Mouse (Mus musculus): ENCODE results near the gene Nodal. TPM values are rescaled to one million over a fixed set of nuclear protein-coding genes. Genes with fewer than 3 reads are reported as not detected.

The Nodal gene
- polyA plus RNA-seq, 1 experiment from 2014 or later: 0.08 TPM

DNA sequence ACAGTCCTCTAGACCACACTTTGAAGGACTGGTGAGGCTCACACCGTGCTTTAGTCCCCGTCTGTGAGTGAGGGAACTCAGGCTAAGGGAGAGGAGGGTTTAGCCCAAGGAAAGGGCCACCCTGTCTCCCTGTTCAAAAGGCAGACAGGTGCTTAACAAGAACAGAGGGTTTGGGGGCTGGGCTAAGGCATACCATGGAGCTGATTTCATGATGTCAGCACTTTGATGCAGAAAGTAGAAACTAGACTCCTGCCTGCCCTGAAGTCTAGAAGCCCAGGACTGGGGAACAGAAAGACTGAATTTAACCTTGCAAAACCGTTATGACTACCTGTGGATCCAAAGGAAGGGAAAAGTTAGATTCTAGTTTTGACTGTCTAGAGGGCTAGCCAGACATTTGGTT, 39.4 kb downstream of the Nodal start:
- no peak for TF ChIP-seq CTCF (IDR thresholded peaks at IDR 0.05; ENCODE audit: low read depth)
- ATAC-seq (ENCODE audit: insufficient read depth) (no peak), DNase-seq (no peak)
- no peaks in the 10 kb centered on the region for H3K9me3 ChIP-seq (ENCODE audit: low read depth, low read length)
- H3K4me2 ChIP-seq: no peak overlapping the region
- H3K27me3 ChIP-seq (ENCODE audit: insufficient read depth, low read length): no peaks in the 10 kb centered on the region
- no peak overlapping the region for H3K4me3 ChIP-seq (ENCODE audit: low read depth, low read length)
- H3K36me3 ChIP-seq (ENCODE audit: insufficient read depth): no peaks in the 10 kb centered on the region
- no peaks in the 10 kb centered on the region for H3K4me1 ChIP-seq (ENCODE audit: insufficient read depth)
- 41% methylated on average over 3 of the region's 3 CpGs for WGBS
- no peak overlapping the region for H3K27ac ChIP-seq (ENCODE audit: low read depth)
- no peak overlapping the region for H3K9ac ChIP-seq

DNA sequence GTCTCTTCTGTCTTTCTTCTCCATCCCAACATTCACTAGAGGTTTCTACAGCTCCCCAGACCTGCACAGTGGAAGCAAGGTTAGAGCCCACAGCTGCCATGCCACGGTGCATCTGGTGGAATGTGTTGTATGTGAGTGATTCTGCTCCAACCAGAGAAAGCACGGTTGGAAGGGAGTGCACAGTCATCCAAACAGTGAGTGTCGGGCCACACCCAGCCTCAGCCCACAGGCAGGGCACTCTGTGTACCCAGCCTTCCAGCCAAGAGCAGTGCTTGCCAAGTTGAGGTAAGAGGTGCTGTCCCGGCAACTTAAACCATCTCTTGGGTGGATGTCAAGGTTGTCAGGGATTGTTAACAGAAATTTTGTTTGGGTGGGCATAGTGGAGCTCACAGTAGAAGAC, 47.2 kb downstream of the Nodal start:
- Histone ChIP-seq H3K9me3 (ENCODE audit: low read depth, low read length) (no peaks in the 10 kb centered on the region), H3K4me1 (ENCODE audit: insufficient read depth) (no peaks in the 10 kb centered on the region), H3K9ac (no peak overlapping the region), H3K27ac (ENCODE audit: low read depth) (no peak overlapping the region), H3K4me2 (no peak overlapping the region), H3K36me3 (ENCODE audit: insufficient read depth) (no peaks in the 10 kb centered on the region), H3K27me3 (ENCODE audit: insufficient read depth, low read length) (no peaks in the 10 kb centered on the region), H3K4me3 (ENCODE audit: low read depth, low read length) (no peak overlapping the region)
- no peak for TF ChIP-seq CTCF (IDR thresholded peaks at IDR 0.05; ENCODE audit: low read depth)
- WGBS: 66% methylated on average over 4 of the region's 4 CpGs
- DNase-seq: no peak
- no peak for ATAC-seq (ENCODE audit: insufficient read depth)

DNA sequence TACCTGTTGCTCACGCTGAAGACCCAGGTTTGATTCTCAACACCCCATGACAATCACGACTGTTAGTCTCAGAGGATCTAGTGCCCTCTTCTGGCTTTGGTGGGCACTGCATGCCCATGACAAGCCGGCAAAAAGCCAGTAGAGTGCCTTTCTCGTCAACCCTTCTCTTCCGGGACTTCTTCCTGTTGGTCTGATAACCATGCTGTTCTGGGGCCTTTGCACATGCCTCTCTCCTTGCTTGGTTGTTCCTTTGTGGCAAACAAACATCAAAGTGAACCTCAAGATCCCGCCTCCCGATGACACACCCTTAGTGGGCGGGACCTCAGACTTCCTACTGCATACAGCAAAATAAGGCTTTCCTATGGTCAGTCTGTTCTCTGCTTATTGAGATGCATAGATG, 48.5 kb downstream of the Nodal start:
- peak; percentile 54 for TF ChIP-seq CTCF (IDR thresholded peaks at IDR 0.05; ENCODE audit: low read depth)
- Histone ChIP-seq H3K9ac (no peak overlapping the region), H3K4me2 (no peak overlapping the region), H3K27ac (ENCODE audit: low read depth) (no peak overlapping the region), H3K9me3 (ENCODE audit: low read depth, low read length) (no peaks in the 10 kb centered on the region), H3K4me1 (ENCODE audit: insufficient read depth) (no peaks in the 10 kb centered on the region), H3K36me3 (ENCODE audit: insufficient read depth) (no peaks in the 10 kb centered on the region), H3K4me3 (ENCODE audit: low read depth, low read length) (no peak overlapping the region), H3K27me3 (ENCODE audit: insufficient read depth, low read length) (no peaks in the 10 kb centered on the region)
- DNase-seq (peak; percentile 23), ATAC-seq (ENCODE audit: insufficient read depth) (no peak)
- WGBS: 58% methylated on average over 8 of the region's 8 CpGs

DNA sequence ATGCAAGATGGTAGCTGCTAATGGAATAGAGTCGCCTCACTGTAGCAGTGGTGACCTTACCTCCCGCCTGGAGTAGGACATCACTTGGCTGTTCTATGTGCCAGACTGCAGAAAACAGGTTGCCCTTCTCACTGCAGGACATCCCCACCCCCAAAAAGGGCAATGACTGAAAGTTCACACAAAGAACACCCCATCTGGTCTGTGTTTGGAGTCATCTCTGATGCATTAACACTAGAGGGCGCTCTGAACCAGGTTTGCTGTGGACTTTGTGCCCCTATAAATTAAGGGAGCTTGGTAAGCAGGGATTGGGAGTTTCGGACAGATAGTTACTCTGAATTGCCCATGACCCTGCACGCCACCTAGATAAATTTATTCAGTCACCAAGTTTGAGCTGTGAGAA, 49.1 kb downstream of the Nodal start:
- Histone ChIP-seq H3K9ac (no peak overlapping the region), H3K27me3 (ENCODE audit: insufficient read depth, low read length) (no peaks in the 10 kb centered on the region), H3K36me3 (ENCODE audit: insufficient read depth) (no peaks in the 10 kb centered on the region), H3K4me2 (no peak overlapping the region), H3K4me1 (ENCODE audit: insufficient read depth) (no peaks in the 10 kb centered on the region), H3K9me3 (ENCODE audit: low read depth, low read length) (no peaks in the 10 kb centered on the region), H3K4me3 (ENCODE audit: low read depth, low read length) (no peak overlapping the region), H3K27ac (ENCODE audit: low read depth) (no peak overlapping the region)
- ATAC-seq (ENCODE audit: insufficient read depth): no peak
- peak; percentile 85 for DNase-seq
- peak; percentile 79 for TF ChIP-seq CTCF (IDR thresholded peaks at IDR 0.05; ENCODE audit: low read depth)
- WGBS: 22% methylated on average over 5 of the region's 5 CpGs

DNA sequence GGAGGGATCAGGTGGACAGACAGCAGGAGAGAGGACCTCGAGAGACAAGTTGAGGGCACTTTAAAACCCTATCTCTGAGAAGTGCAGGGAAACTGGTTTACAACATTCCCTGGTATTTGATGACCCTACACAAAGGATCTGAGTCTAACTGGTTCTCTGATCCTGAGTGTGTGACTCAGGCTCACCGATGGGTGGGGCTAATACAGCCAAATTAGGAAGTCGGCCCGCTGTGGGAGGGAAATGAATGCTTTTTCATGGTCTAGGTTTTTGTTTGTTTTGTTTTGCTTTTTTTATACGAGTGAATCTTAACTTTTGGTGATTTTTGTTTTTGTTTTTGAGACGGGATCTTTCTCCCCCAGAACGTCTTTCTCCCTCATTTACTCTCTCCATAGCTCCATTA, 51.1 kb downstream of the Nodal start:
- TF ChIP-seq CTCF (IDR thresholded peaks at IDR 0.05; ENCODE audit: low read depth): no peak
- Histone ChIP-seq H3K27ac (ENCODE audit: low read depth) (no peak overlapping the region), H3K9ac (no peak overlapping the region), H3K36me3 (ENCODE audit: insufficient read depth) (no peaks in the 10 kb centered on the region), H3K27me3 (ENCODE audit: insufficient read depth, low read length) (no peaks in the 10 kb centered on the region), H3K4me1 (ENCODE audit: insufficient read depth) (no peaks in the 10 kb centered on the region), H3K9me3 (ENCODE audit: low read depth, low read length) (no peaks in the 10 kb centered on the region), H3K4me3 (ENCODE audit: low read depth, low read length) (no peak overlapping the region), H3K4me2 (no peak overlapping the region)
- WGBS: 51% methylated on average over 7 of the region's 7 CpGs
- no peak for ATAC-seq (ENCODE audit: insufficient read depth)
- no peak for DNase-seq

DNA sequence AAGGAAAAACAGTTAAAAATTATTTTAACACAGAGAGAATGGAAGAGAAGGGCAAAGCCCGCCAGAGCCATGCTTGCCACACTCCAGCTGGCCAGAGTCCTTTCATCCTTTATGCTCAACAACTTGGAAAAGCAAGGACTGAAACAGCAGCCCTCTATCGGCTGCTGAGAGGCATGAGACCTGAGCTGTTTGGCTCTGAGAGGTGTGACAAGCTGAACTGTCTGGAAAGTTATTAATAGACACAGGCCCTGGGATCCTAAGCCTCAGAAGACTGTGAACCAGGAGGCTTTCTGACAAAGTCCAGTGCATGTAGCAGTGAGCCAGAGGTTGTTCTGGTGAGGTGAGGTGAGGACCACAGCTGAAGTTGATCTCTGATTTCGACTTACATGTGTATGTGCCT, 55.9 kb downstream of the Nodal start:
- H3K27me3 ChIP-seq (ENCODE audit: insufficient read depth, low read length): no peaks in the 10 kb centered on the region
- H3K4me3 ChIP-seq (ENCODE audit: low read depth, low read length): no peak overlapping the region
- H3K4me1 ChIP-seq (ENCODE audit: insufficient read depth): 0 out of 2 replicates have a peak, but pooled peaks cover 2% of the 10 kb centered on the region
- H3K4me2 ChIP-seq: no peak overlapping the region
- DNase-seq: no peak
- no peaks in the 10 kb centered on the region for H3K9me3 ChIP-seq (ENCODE audit: low read depth, low read length)
- no peak for ATAC-seq (ENCODE audit: insufficient read depth)
- TF ChIP-seq CTCF (IDR thresholded peaks at IDR 0.05; ENCODE audit: low read depth): no peak
- WGBS: 64% methylated on average over 3 of the region's 3 CpGs
- no peak overlapping the region for H3K9ac ChIP-seq
- H3K27ac ChIP-seq (ENCODE audit: low read depth): no peak overlapping the region
- H3K36me3 ChIP-seq (ENCODE audit: insufficient read depth): no peaks in the 10 kb centered on the region

DNA sequence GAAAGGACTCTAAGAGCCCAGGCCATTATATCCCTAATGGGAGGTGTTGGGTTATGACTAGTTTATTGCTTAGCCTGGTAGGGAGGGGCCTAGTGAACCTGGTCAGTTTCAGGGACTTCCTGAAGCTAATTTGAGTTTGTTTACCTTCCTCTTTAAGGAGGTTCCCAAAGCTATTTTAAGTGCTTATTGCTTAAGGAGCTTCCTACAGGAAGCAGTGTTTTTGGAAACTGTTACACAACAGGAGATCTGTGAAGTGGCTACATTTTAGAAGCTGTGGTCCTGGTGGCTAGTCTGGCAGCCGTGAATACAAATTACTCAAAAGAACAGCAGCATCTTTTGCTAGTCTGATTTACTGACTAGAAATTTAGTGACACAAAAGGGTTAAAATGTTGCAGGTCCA, 56.6 kb downstream of the Nodal start:
- WGBS: 59% methylated on average over 1 of the region's 1 CpGs
- ATAC-seq (ENCODE audit: insufficient read depth) (no peak), DNase-seq (no peak)
- no peak overlapping the region for H3K4me3 ChIP-seq (ENCODE audit: low read depth, low read length)
- no peaks in the 10 kb centered on the region for H3K36me3 ChIP-seq (ENCODE audit: insufficient read depth)
- H3K27ac ChIP-seq (ENCODE audit: low read depth): no peak overlapping the region
- TF ChIP-seq CTCF (IDR thresholded peaks at IDR 0.05; ENCODE audit: low read depth): no peak
- 0 out of 2 replicates have a peak, but pooled peaks cover 2% of the 10 kb centered on the region for H3K4me1 ChIP-seq (ENCODE audit: insufficient read depth)
- no peaks in the 10 kb centered on the region for H3K27me3 ChIP-seq (ENCODE audit: insufficient read depth, low read length)
- H3K4me2 ChIP-seq: no peak overlapping the region
- H3K9ac ChIP-seq: no peak overlapping the region
- no peaks in the 10 kb centered on the region for H3K9me3 ChIP-seq (ENCODE audit: low read depth, low read length)

Other genes with a start within 250 kb of the Nodal start
- 1.4 and 1.6 TPM in 2 replicates for gene Tbata, start 246.0 kb upstream of the Nodal start, polyA plus RNA-seq (2014; fragmentation: Nextera tagmentation; extraction: Ambion mirVana)
- 1.5 and 1.8 TPM in 2 replicates for gene Adamts14, start 144.5 kb upstream of the Nodal start, polyA plus RNA-seq (2014; fragmentation: Nextera tagmentation; extraction: Ambion mirVana)
- gene Prf1, start 120.1 kb upstream of the Nodal start, polyA plus RNA-seq (2014; fragmentation: Nextera tagmentation; extraction: Ambion mirVana): not detected in 2 replicates
- gene Pald1, start 34.4 kb upstream of the Nodal start, polyA plus RNA-seq (2014; fragmentation: Nextera tagmentation; extraction: Ambion mirVana): 44.1 and 47.5 TPM in 2 replicates
- 53.8 and 57.4 TPM in 2 replicates for gene Eif4ebp2, start 34.7 kb downstream of the Nodal start, polyA plus RNA-seq (2014; fragmentation: Nextera tagmentation; extraction: Ambion mirVana)
- 8.5 and 9.8 TPM in 2 replicates for gene Lrrc20, start 57.8 kb downstream of the Nodal start, polyA plus RNA-seq (2014; fragmentation: Nextera tagmentation; extraction: Ambion mirVana)
- 0.05 and 0.09 TPM in 2 replicates for gene Npffr1, start 177.5 kb downstream of the Nodal start, polyA plus RNA-seq (2014; fragmentation: Nextera tagmentation; extraction: Ambion mirVana)
- gene Ppa1, start 230.6 kb downstream of the Nodal start, polyA plus RNA-seq (2014; fragmentation: Nextera tagmentation; extraction: Ambion mirVana): 213 TPM in 2 replicates

Measured in lung, embryonic 14.5 days (tissue).